Mouse (Mus musculus): ENCODE data around the gene Best3.

- no peak for TF ChIP-seq CTCF (IDR thresholded peaks at IDR 0.05; ENCODE audit: extremely low read depth, insufficient read length, insufficient replicate concordance, low read depth, low read length)
- no peak; the same call in 1 of the 2 replicates for TF ChIP-seq POLR2A (IDR thresholded peaks at IDR 0.05; ENCODE audit: low read depth, low read length)
These were observed 32.2 kb downstream of the Best3 start for GRCm38 (mm10) chr10:117018281-117018840.
